Mouse (Mus musculus): Measurements from ENCODE around the gene Slc44a3.

DNA sequence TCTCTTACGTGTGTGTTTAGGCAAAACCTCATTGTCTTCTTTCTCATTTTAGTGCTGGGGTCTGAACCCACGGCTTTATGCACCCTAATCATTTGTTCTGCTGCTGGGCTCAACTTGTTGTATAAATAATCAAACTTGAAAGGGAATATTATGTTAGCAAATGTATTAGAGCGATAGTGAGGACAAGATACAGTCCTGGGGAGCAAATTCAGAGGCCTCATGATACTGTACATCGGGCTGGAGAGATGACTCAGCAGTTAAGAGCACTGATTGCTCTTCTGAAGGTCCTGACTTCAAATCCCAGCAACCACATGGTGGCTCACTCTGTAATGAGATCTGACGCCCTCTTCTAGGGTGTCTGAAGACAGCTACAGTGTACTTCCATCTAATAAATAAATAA lies 8.4 kb upstream of the Slc44a3 start:
- TF ChIP-seq CTCF (IDR thresholded peaks at IDR 0.05; ENCODE audit: low read depth) (no peak), EP300 (IDR thresholded peaks at IDR 0.05; ENCODE audit: low read depth) (no peak)

All from liver, postnatal 0 days (tissue).